Mouse (Mus musculus) T-helper 17 cell (primary cell): ENCODE results near the gene Olfr1358.

Source experiments
- in situ Hi-C, 2 experiments: fragments of 300-600 bp; cut with MboI, MseI; formaldehyde crosslinking; loops; 1 replicate in 1 of 2; 2 replicates in 1 of 2; pipeline ENCODE4 v1.15.1; 2025; ENCODE audit warnings: high pct_unique_total_duplicates in 2 of 2

The Olfr1358 gene

DNA sequence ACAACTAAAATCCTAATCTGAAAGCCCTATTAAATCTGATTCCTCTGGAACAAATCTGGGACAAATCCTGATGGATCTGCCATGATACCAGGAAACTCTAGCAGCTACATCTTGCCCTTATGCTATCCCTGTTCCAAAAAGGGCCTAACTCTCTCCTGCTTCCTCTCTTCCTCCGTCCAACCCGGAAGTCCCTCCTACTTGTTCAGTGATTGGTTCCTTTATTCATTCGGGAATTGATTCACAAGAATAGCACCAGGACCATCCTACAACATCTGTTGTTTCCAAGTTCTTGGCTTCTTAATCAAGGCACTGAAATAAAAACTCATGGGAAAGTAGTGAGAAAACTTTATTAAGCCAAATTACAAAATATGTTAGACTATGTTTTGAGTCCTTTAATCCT is 52.0 kb downstream of the Olfr1358 start:
- in situ Hi-C loops = no loop called here

DNA sequence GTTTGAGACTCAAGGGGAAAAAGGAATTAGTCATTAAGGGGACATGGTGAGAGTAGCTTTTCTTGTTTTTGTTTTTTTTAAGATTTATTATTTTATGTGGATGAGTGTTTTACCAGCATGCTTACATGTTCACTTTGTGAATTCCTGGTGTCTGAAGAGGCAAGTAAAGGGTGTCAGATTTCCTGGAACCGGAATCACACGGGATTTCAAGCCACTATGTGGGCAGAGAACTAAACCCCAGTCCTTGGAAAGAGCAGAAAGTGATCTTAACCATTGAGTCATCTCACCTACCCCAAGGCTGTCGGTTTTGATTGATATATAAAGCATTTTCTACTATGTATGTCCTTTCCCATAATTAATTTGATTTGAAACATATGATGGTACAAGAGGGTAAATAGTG is 52.5 kb downstream of the Olfr1358 start:
- in situ Hi-C loops = loop anchor here (10.0 kb wide), 3 partner anchors 585 to 1105 kb away; partner anchors contain the start of gene Ube2g2 (in 1 of the 2)
